Mouse (Mus musculus): ENCODE measurements around the gene C530008M17Rik. TPM values are rescaled to one million over a fixed set of nuclear protein-coding genes. Genes with fewer than 3 reads are reported as not detected.

Gene C530008M17Rik
- total RNA-seq, 2 experiments from 2014 or later = 3.2 to 3.6 TPM

GRCm38 (mm10) chr5:76799471-76799870 lies 143.2 kb downstream of the C530008M17Rik start:
- no peak for DNase-seq
- intact Hi-C loops (cut with DNase I; ENCODE audit: low total_unique reads) = no loop called here

GRCm38 (mm10) chr5:76809031-76809430 lies 152.7 kb downstream of the C530008M17Rik start:
- no peak for DNase-seq
- intact Hi-C loops (cut with DNase I; ENCODE audit: low total_unique reads) = no loop called here

GRCm38 (mm10) chr5:76815035-76815434 lies 158.7 kb downstream of the C530008M17Rik start:
- DNase-seq = no peak
- intact Hi-C loops (cut with DNase I; ENCODE audit: low total_unique reads) = no loop called here

- intact Hi-C loops (cut with DNase I; ENCODE audit: low total_unique reads) = no loop called here
Observed at GRCm38 (mm10) chr5:76815786-76816455, 159.6 kb downstream of the C530008M17Rik start.

GRCm38 (mm10) chr5:76816748-76817147 lies 160.4 kb downstream of the C530008M17Rik start:
- DNase-seq = no peak
- intact Hi-C loops (cut with DNase I; ENCODE audit: low total_unique reads) = no loop called here

More at GRCm38 (mm10) chr5:76815786-76816455, 159.6 kb downstream of the C530008M17Rik start:
- DNase-seq = peak; percentile 36

- DNase-seq = no peak
- intact Hi-C loops (cut with DNase I; ENCODE audit: low total_unique reads) = no loop called here
Observed at GRCm38 (mm10) chr5:76817678-76818077, 161.4 kb downstream of the C530008M17Rik start.

- DNase-seq = no peak
- intact Hi-C loops (cut with DNase I; ENCODE audit: low total_unique reads) = no loop called here
Observed at GRCm38 (mm10) chr5:76818807-76819206, 162.5 kb downstream of the C530008M17Rik start.

- no peak for DNase-seq
- intact Hi-C loops (cut with DNase I; ENCODE audit: low total_unique reads) = no loop called here
Observed at GRCm38 (mm10) chr5:76822097-76822496, 165.8 kb downstream of the C530008M17Rik start.

- DNase-seq = no peak
- intact Hi-C loops (cut with DNase I; ENCODE audit: low total_unique reads) = no loop called here
Observed at GRCm38 (mm10) chr5:76828527-76829240, 172.4 kb downstream of the C530008M17Rik start.

GRCm38 (mm10) chr5:76832529-76833210 lies 176.4 kb downstream of the C530008M17Rik start:
- DNase-seq = no peak
- intact Hi-C loops (cut with DNase I; ENCODE audit: low total_unique reads) = no loop called here

- intact Hi-C loops (cut with DNase I; ENCODE audit: low total_unique reads) = no loop called here
- DNase-seq = no peak
Observed at GRCm38 (mm10) chr5:76837018-76837417, 180.7 kb downstream of the C530008M17Rik start.

GRCm38 (mm10) chr5:76839786-76840185 lies 183.5 kb downstream of the C530008M17Rik start:
- intact Hi-C loops (cut with DNase I; ENCODE audit: low total_unique reads) = loop anchor here (5.0 kb wide), 1 partner anchor 77 kb away; no protein-coding TSS in a partner anchor
- DNase-seq = no peak

GRCm38 (mm10) chr5:76841859-76842258 lies 185.5 kb downstream of the C530008M17Rik start:
- intact Hi-C loops (cut with DNase I; ENCODE audit: low total_unique reads) = loop anchor here (5.0 kb wide), 1 partner anchor 80 kb away; no protein-coding TSS in a partner anchor
- no peak for DNase-seq

GRCm38 (mm10) chr5:76843448-76843847 lies 187.1 kb downstream of the C530008M17Rik start:
- DNase-seq = peak; percentile 68
- intact Hi-C loops (cut with DNase I; ENCODE audit: low total_unique reads) = loop anchor here (5.0 kb wide), 1 partner anchor 81 kb away; no protein-coding TSS in a partner anchor

- intact Hi-C loops (cut with DNase I; ENCODE audit: low total_unique reads) = loop anchor here (5.0 kb wide), 1 partner anchor 82 kb away; no protein-coding TSS in a partner anchor
- DNase-seq = no peak
Observed at GRCm38 (mm10) chr5:76843851-76844419, 187.6 kb downstream of the C530008M17Rik start.

GRCm38 (mm10) chr5:76844618-76845186 lies 188.4 kb downstream of the C530008M17Rik start:
- DNase-seq = no peak
- intact Hi-C loops (cut with DNase I; ENCODE audit: low total_unique reads) = loop anchor here (5.0 kb wide), 2 partner anchors 82 to 257 kb away; partner anchors contain the start of gene Cep135

GRCm38 (mm10) chr5:76847106-76847505 lies 190.8 kb downstream of the C530008M17Rik start:
- intact Hi-C loops (cut with DNase I; ENCODE audit: low total_unique reads) = loop anchor here (5.0 kb wide), 1 partner anchor 260 kb away; the partner anchor contains the start of gene Cep135
- DNase-seq = no peak

- intact Hi-C loops (cut with DNase I; ENCODE audit: low total_unique reads) = no loop called here
- no peak for DNase-seq
Observed at GRCm38 (mm10) chr5:76851316-76851715, 195.0 kb downstream of the C530008M17Rik start.

- peak; percentile 70 for DNase-seq
- intact Hi-C loops (cut with DNase I; ENCODE audit: low total_unique reads) = no loop called here
Observed at GRCm38 (mm10) chr5:76853549-76853948, 197.2 kb downstream of the C530008M17Rik start.
